Mouse (Mus musculus) cerebellum, adult 8-10 months (tissue): ENCODE measurements around the gene Il18.
"Not testable (repeated sequence)": the region's sequence is repeated elsewhere in the genome, so short reads cannot be mapped to it uniquely, and the experiment has no call there.

Experiments used
- DNase-seq: peaks from one replicate; pipeline ENCODE4 v3.0.0; 2022

Il18 gene

GRCm38 (mm10) chr9:50612115-50612514, 57.5 kb downstream of the Il18 start:
- no peak for DNase-seq

GRCm38 (mm10) chr9:50616161-50616560, 61.5 kb downstream of the Il18 start:
- no peak for DNase-seq

- DNase-seq = peak; percentile 92
Observed at GRCm38 (mm10) chr9:50616766-50617603, 62.4 kb downstream of the Il18 start, which contains the start of the genes Pih1d2 and Nkapd1. Pih1d2 (plus strand) TSS chr9:50617321. Nkapd1 (minus strand) TSS chr9:50617464.

GRCm38 (mm10) chr9:50617794-50618330, 63.2 kb downstream of the Il18 start:
- no peak for DNase-seq

GRCm38 (mm10) chr9:50630903-50631302, 76.3 kb downstream of the Il18 start:
- DNase-seq = not testable (repeated sequence)
